Mouse (Mus musculus) layer of hippocampus, postnatal 25 days (tissue): ENCODE measurements around the gene Zfp27. TPM values are rescaled to one million over a fixed set of nuclear protein-coding genes. Genes with fewer than 3 reads are reported as not detected.
A peak's percentile ranks its signal among the peaks of the same experiment; 100 is the strongest.

Experiments
- DNase-seq, 2 experiments: peaks; one replicate each; pipeline ENCODE4 v3.0.0; 2022; ENCODE audit warnings: mixed read lengths in 2 of 2, low spot score in 1 of 2; ENCODE audit errors: extremely low spot score in 1 of 2
- total RNA-seq, 2 experiments: library from RNA; stranded (reverse); gene quantifications; 2 replicates each; pipeline ENCODE4 v1.2.3; 2021

Gene Zfp27
- total RNA-seq = 10 to 100 TPM; 19.5 to 20.1 TPM

DNA sequence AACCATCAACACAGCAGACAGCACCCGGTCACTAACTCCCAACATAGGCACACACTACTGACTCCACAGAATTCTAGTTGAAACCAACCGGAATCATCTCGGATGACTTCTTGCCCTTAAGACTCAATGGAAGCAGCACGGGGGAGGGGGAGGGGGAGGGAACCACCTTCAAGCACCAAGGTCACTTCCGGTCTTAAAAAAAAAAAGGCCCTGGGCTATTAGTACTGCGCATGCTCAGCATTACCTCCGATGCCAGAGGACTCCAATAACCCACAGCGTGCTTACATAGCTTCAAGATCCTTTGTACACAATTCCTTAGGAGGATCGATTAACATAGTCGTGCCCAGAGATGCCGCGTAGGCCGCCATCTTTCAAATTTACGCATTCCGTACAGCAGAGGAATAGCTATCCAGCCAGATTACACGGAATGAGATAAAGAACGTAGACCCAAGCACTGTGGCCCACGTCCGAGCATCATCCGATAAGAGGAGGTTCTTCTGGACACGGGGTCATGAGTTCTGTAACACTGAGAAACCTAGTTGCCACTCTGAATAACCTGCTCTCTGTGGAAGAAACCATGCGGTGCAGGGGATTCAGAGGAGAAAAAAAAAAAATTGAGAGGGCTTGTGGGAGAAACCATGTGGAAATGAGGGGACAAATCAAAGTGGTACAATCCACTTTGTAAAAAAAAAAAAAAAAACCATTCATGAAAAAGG is at the start of gene Zfp27:
Zfp27 (minus strand) TSS at position 607 of the 716 bp plus-strand sequence.
- DNase-seq = peak; percentile 33 to 40

DNA sequence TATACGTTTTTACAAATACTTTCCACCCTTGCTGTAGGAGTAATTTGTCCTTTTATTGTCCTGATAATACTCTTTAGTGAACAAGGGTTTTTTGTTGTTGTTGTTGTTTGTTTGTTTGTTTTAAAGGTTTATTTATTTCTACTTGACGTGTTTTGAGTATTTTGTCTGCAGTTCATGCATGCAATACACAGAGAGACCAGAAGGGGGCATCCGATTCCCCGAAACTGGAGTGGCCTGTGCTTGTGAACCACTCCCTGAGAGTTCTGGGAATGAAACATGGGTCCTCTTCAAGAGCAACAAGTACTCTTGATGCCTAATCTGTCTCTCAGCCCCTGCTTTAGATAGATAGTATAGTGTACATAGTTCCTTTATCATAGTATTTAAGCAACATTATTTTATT is 48.4 kb upstream of the Zfp27 start:
- DNase-seq = peak in 1 of 2 experiments; percentile 36

GRCm38 (mm10) chr7:29953513-29954401 is 47.4 kb upstream of the Zfp27 start, which contains the start of gene Zfp74:
TSS of gene Zfp74 (minus strand) at chr7:29954089.
- peak; percentile 66 to 73 for DNase-seq

- no peak for DNase-seq
Observed at GRCm38 (mm10) chr7:29953086-29953485, 46.7 kb upstream of the Zfp27 start.

DNA sequence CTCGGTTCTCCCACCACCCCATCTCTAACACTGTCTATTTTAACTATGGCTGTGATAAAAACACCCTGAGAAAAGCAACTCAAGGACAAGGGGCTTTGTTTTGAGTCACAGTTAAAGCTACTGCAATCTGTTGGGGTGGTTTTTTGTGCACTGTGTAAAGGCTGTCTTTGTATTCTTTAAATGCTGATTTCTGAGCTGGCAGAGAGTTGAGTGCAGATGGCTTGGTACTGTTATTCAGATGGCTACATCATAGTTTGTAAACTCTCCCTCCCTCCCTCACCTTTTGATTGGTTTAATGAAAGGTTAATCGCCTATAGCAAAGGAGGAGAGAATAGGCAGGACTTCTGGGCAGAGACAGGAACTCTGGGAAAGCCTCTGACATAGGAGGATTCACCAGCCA is 37.8 kb upstream of the Zfp27 start:
- no peak for DNase-seq

- no peak for DNase-seq
Observed at GRCm38 (mm10) chr7:29943720-29944119, 37.3 kb upstream of the Zfp27 start.

GRCm38 (mm10) chr7:29942740-29943139 is 36.4 kb upstream of the Zfp27 start:
- no peak for DNase-seq

DNA sequence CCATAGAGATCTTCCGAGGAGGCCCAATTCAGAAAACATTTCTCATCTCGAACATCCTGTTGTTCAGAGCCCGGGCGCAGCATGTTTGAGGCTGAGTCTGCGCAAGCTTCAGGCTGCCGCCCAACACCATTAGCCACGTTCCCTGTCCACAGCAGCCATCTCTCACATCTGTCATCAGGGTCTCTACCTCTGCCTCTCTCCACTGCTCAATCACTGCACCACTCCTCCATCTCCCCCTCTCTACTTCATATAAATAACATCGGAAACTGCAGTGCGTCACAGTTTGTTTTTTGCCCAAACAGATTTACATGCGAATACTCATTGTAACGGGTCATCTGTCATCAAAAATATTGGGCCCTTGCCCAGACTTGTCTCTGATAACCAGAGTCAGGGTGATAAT is 34.7 kb upstream of the Zfp27 start:
- DNase-seq = no peak

GRCm38 (mm10) chr7:29938856-29939255 is 32.5 kb upstream of the Zfp27 start:
- DNase-seq = no peak

- no peak for DNase-seq
Observed at GRCm38 (mm10) chr7:29922780-29923179, 16.4 kb upstream of the Zfp27 start.

GRCm38 (mm10) chr7:29921439-29922093 is 15.2 kb upstream of the Zfp27 start:
- DNase-seq = no peak

- DNase-seq = no peak
Observed at GRCm38 (mm10) chr7:29918062-29918453, 11.7 kb upstream of the Zfp27 start.

DNA sequence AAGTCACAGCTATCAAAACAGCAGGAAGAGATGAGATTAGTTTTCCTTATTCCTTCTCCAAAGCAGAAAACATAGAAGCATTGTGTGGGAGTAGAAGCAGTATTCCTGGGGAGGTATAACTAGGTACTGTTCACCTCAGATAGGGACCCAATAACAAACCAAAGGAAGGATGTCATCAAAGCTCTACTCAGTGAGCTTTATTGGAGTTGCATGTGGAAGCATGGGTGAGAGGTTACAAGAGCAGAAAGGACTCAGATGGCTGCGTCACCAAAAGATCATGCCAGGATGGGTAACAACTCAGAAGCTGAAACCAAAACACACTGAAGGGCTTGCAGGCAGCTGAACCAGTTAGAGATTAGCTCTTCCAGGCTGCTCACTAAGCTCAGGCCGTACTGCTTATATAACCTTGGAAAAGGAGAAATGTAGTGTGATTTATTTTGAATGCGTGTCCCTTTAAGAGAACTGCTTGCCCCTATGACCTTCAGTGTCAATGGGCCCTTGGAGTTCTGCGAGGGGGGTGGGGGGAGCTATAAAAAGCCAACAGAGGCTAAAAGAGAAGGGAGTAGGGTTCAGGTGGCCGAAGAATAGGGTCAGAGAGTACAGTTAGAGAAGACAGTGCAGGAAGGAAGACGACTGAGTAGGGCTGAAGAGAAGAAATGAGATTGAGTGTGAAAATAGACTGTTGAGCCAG is 11.1 kb upstream of the Zfp27 start:
- no peak for DNase-seq

- no peak for DNase-seq
Observed at GRCm38 (mm10) chr7:29912172-29912571, 5.8 kb upstream of the Zfp27 start.

GRCm38 (mm10) chr7:29910252-29910651 is 3.9 kb upstream of the Zfp27 start:
- no peak for DNase-seq

DNA sequence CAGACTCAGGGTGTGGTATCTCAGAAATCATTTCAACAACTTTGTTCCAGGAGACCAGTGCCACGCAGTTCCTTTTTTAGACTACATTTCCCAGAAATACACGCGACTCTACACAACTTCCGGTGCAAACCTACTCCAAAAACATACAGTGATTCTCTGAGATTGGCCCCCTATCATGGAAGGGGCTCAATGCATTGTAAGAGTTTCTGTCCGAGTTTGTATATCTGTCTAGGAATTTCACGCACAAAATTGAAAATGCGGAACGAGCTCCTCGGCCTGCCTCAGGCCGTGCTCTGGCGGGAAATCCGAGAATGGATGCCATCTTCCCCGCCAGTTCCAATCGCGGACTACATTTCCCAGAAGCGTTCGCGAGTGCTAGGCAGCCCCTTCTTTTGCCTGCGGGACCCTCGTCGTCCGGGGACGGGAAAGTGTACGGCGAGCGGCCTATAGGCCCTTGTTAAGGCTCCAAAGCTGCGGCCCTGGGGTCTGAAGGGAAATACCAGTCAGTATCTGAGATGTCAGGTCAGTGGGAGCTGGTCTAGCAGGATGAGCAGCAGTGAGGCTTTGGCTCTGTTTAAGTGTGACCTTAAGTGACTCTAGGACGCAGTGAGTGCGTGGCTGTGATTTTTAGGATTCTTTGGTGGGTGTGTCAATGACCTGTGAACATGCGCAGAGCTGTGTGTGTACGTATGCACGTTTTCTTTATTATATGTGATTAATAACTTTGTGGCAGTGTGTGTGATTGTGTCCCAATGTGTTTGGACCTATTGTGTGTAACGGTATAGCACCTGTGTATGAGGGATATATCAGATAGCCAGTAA is 2.0 kb upstream of the Zfp27 start, which contains the start of gene Zfp383:
Zfp383 (plus strand) TSS at position 94 of the 821 bp plus-strand sequence.
- DNase-seq = peak; percentile 67 to 73

- no peak for DNase-seq
Observed at GRCm38 (mm10) chr7:29907206-29907605, 834 bp upstream of the Zfp27 start.

DNA sequence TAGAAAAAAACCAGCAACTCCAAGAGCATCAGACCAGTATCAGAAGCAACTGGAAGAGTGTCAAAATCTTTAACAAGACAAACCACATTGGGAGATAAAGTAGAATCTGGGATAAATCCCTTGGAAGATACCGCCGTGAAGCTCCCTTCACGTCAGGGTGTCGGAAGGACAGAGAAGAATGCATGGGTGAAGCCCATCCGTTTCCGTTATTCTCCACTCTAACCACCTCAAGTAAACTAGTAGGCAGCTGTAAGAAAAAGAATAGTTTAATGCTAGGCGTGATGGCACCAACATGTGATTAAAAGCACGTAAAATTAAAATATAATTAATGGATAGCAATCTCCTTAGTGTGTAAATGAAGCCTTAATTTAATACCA is 298 bp upstream of the Zfp27 start:
- DNase-seq = no peak

DNA sequence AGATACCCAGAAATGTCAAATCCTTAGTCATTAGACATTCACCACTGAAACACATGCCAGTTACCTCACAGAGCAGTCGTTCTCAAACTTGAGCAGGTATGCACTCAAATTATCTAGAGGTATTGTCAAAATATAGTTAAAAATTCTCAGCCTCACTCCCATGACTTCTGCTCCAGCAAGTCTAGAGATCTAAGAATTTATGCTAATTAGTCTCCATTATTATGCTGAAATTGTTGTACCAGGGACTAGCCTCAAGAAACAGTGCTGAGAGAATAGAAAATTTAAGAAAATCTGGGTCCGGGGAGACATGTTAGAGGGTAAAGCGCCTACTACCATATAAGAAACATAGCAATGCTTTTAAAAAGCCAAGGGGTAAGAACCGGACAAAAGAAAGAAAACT is 2.3 kb downstream of the Zfp27 start:
- DNase-seq = no peak

- DNase-seq = no peak
Observed at GRCm38 (mm10) chr7:29898351-29898750, 8.0 kb downstream of the Zfp27 start.
